Comparison of ENCODE assay signal across 12 mouse cellular contexts in the genomic region with DNA sequence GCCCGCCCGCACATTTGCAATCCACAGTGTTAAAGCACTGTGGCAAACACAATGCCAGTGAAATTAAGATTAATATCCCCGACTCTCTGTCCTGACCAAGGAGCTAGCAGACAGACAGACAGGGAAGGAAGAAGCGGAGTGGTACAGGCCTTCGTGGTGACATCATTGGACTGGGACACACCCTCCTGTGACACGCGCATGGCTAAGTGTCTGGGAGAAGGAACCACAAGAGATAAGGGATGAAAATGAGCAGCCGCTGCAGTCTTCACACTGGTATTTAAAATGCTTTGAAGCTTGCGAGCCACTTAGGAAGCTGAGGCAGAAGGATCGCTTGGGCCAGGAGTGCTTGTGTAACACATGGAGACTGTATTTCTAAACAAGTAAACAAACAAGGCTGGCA.
DNase-seq lines count a peak whose midpoint lies in the region; ATAC-seq and TF ChIP-seq lines count a peak whose summit lies in the region.
"Had no signal": no experiment of that assay in that cellular context is flagged by ENCODE, and none has a peak within 500 bp of the region (broad histone marks: within the 10 kb centered on the region; RNA-seq: fewer than 3 reads in every experiment).

No protein-coding gene starts in this region.

- no peak for TF ChIP-seq CTCF in liver, embryonic 14.5 days (IDR thresholded peaks at IDR 0.05; ENCODE audit: low read depth)

- H3K9ac ChIP-seq in intestine, embryonic 15.5 days, result no peak overlapping the region
- no peak overlapping the region for H3K9ac ChIP-seq in intestine, embryonic 16.5 days (ENCODE audit: low read depth, low read length)
- no peak overlapping the region for H3K9ac ChIP-seq in liver, embryonic 14.5 days (replicated peaks)

- TF ChIP-seq EP300 in liver, embryonic 14.5 days (IDR thresholded peaks at IDR 0.05; ENCODE audit: low read depth), result no peak

- 63% methylated on average over 10 of the region's 10 CpGs for WGBS in intestine, embryonic 15.5 days
- 70% methylated on average over 10 of the region's 10 CpGs for WGBS in intestine, embryonic 16.5 days
- 33% methylated on average over 10 of the region's 10 CpGs for WGBS in liver, embryonic 14.5 days (ENCODE audit: insufficient replicate concordance)

- H3K9me3 ChIP-seq in intestine, embryonic 15.5 days, result no peaks in the 10 kb centered on the region
- H3K9me3 ChIP-seq in intestine, embryonic 16.5 days (ENCODE audit: control insufficient read depth, low read length), result no peaks in the 10 kb centered on the region
- no peaks in the 10 kb centered on the region for H3K9me3 ChIP-seq in liver, embryonic 14.5 days (ENCODE audit: control insufficient read depth, low read length)
- H3K9me3 ChIP-seq: G1E had no signal

- no peaks in the 10 kb centered on the region for H3K36me3 ChIP-seq in intestine, embryonic 15.5 days
- H3K36me3 ChIP-seq in intestine, embryonic 16.5 days (ENCODE audit: control insufficient read depth, insufficient read depth, low read length), result no peaks in the 10 kb centered on the region; the same call in 1 of the 2 replicates
- H3K36me3 ChIP-seq in liver, embryonic 14.5 days (replicated peaks; ENCODE audit: control insufficient read depth, insufficient read depth, low read depth), result peaks cover under 1% of the 10 kb centered on the region

- H3K27me3 ChIP-seq in intestine, embryonic 15.5 days (replicated peaks), result no peaks in the 10 kb centered on the region
- no peaks in the 10 kb centered on the region for H3K27me3 ChIP-seq in intestine, embryonic 16.5 days (replicated peaks; ENCODE audit: control insufficient read depth, insufficient read depth, low read length)
- no peaks in the 10 kb centered on the region for H3K27me3 ChIP-seq in liver, embryonic 14.5 days (ENCODE audit: control insufficient read depth, insufficient read depth, low read length)

- ATAC-seq in intestine, embryonic 15.5 days, result peak; percentile 47; the same call in 1 of the 2 replicates
- no peak for ATAC-seq in intestine, embryonic 16.5 days
- ATAC-seq in liver, embryonic 14.5 days (ENCODE audit: insufficient read depth), result peak; percentile 70
- ATAC-seq: forebrain, embryonic 16.5 days; inflammation-experienced regulatory T-cells, adult 6 months had no signal

- DNase-seq in ZHBTc4 (ENCODE audit: low read depth, low spot score), result peak; percentile 37
- DNase-seq in heart, adult 18-20 months, result peak; percentile 48 to 63
- peak; percentile 22 to 31 (median 22) for DNase-seq in liver, embryonic 14.5 days (ENCODE audit: low read depth in 3 of 3, low spot score in 3 of 3)
- no peak for DNase-seq in retina, embryonic 14.5 days (ENCODE audit: low spot score)
- DNase-seq in gastrocnemius, postnatal 36 days, result no peak
- no peak for DNase-seq in frontal cortex, adult 2 months (ENCODE audit: extremely low spot score in 1 of 2, low spot score in 1 of 2)
- DNase-seq: cerebellum, adult 11-12 months had no signal

- no peak overlapping the region for H3K27ac ChIP-seq in intestine, embryonic 15.5 days
- H3K27ac ChIP-seq in intestine, embryonic 16.5 days (ENCODE audit: low read length), result no peak overlapping the region
- no peak overlapping the region for H3K27ac ChIP-seq in liver, embryonic 14.5 days

- no peak overlapping the region for H3K4me3 ChIP-seq in intestine, embryonic 15.5 days (replicated peaks)
- H3K4me3 ChIP-seq in intestine, embryonic 16.5 days (ENCODE audit: low read length), result no peak overlapping the region
- no peak overlapping the region for H3K4me3 ChIP-seq in liver, embryonic 14.5 days (ENCODE audit: insufficient read depth in 1 of 2, low read depth in 2 of 2, low read length in 2 of 2)

- intact Hi-C loops in gastrocnemius, postnatal 36 days (cut with DNase I), result no loop called here

- H3K4me2 ChIP-seq in intestine, embryonic 15.5 days (replicated peaks), result no peak overlapping the region
- no peak overlapping the region for H3K4me2 ChIP-seq in intestine, embryonic 16.5 days (ENCODE audit: low read depth, low read length)
- no peak overlapping the region for H3K4me2 ChIP-seq in liver, embryonic 14.5 days (ENCODE audit: low read depth)

- H3K4me1 ChIP-seq in intestine, embryonic 15.5 days (replicated peaks), result no peaks in the 10 kb centered on the region
- H3K4me1 ChIP-seq in intestine, embryonic 16.5 days (ENCODE audit: control insufficient read depth, insufficient read depth, low read length), result peaks cover 7% of the 10 kb centered on the region; the same call in 1 of the 2 replicates
- H3K4me1 ChIP-seq in liver, embryonic 14.5 days (replicated peaks; ENCODE audit: control insufficient read depth in 2 of 2, insufficient read depth in 2 of 2, low read length in 1 of 2), result peaks cover 0 to 7% of the 10 kb centered on the region in 2 experiments; a peak in 2 of 4 replicates

Comparison
In these comparisons a context has a peak if more than half of its experiments do, and no peak if none do; other contexts are left out.
1. DNase-seq: peak in ZHBTc4 (single experiment), heart, adult 18-20 months (2 of 2) and liver, embryonic 14.5 days (3 of 3); none in retina, embryonic 14.5 days (single experiment), gastrocnemius, postnatal 36 days (0 of 2) and frontal cortex, adult 2 months (0 of 2).